Mouse (Mus musculus): ENCODE measurements around the gene Rabep2.

DNA sequence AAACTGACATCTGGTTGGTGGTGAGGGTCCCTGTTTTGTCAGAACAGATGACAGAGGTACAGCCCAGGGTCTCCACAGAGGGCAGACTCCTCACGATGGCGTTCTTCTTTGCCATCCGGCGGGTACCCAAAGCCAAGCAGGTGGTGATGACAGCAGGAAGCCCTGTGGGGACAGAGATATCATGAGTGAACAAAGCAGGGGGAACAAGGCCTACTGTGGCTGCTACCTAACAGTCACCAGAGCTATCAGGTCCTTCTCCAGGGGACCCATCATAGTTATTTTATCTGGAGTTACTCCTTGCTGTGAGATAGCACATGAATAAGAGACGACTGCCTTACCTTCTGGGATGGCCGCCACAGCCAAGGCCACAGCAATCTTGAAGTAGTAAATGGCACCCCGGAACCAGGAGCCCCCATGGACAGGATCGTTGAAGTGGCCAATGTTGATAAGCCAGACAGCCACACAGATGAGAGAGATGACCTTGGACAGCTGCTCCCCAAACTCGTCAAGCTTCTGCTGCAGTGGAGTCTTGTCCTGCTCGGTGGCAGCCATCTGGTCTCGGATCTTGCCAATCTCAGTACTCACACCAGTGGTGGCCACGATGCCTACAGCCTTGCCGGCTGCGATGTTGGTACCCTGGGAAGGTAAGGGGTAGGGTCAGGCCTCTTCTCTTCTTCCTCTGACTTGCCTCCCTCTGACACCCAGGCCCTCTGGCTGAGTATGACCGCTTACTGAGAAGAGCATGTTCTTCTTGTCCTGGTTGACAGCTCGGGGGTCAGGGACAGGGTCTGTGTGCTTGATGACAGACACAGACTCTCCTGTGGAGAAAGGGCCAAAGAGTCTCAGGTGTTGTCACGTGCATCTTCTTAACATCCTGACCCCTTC is 28.1 kb downstream of the Rabep2 start:
- TF ChIP-seq CTCF (IDR thresholded peaks at IDR 0.05; ENCODE audit: low read depth), result no peak
- no peak for TF ChIP-seq EP300 (IDR thresholded peaks at IDR 0.05; ENCODE audit: low read depth)
